Mouse (Mus musculus) frontal cortex, postnatal 14 days (tissue): ENCODE measurements around the gene Lin37.
A peak's percentile ranks its signal among the peaks of the same experiment; 100 is the strongest.

Source experiments
- DNase-seq, 2 experiments: peaks; one replicate each; pipeline ENCODE4 v3.0.0; 2022; ENCODE audit warnings: low spot score in 2 of 2

The Lin37 gene

DNA sequence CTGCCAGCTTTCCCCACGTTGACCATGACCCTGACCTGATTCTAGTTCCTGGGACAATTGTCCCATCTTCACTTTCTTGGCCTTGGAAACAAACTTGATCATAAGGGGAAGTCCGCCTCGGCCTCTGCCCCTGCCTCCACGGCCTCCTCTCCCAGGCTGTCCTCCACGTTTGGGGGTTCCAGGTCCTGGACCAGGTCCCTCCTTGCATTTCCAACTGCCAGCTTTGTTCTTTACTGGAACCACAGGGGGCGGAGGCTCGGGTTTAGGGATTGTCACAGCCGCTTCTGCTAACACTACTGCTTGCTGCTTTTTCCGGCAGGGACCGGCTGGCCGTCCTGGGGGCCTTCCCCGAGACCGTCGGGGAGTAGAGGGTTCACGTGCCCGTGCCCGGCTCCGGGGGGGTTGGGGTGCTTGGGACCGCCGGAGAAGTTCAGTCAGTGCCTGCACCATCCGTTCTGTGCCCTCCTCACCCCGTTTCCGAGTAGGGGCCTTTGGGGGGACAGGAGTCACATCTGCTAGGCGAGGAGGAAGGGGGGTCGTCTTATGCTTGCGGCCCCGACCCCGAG is 26.9 kb upstream of the Lin37 start:
- no peak for DNase-seq

DNA sequence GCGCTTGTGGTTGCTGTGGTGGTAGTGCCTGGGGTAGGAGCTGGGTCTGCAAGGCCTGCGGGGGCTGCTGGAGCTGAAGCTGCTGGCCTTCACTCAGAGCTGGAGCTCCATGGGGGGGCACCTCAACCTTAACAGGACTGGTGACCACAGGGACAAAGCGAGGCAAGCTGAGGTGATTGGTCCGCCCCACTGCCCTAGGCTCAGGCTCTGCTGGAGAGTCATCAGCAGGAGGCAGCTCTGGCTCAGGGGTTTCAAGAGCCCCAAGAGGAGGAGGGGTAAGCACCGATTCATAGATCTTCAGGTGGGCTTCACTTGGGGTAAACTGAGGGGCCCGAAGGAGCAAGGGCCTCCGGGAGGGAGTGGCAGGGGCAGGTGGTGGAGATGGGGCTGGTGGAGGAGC is 25.5 kb upstream of the Lin37 start:
- DNase-seq, result no peak

DNA sequence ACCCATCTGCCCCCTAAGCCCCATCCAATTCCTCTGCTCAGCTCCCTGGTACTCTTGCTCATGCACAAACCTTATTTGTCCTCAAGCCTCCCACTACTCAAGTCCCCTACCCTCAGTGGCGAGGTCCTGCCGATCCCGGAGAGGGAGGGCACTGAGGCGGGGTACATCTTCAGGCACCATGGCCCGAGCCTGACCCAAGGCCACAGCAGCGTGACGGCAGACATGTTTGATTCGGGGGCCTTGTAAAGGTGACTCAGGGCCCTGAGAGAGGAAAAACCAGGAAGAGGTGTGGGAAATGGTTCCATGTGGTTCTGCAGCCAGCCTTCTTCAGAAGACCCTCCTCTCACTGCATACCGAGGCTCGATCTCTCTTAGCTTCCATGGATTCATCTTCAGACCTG is 24.7 kb upstream of the Lin37 start:
- no peak for DNase-seq

DNA sequence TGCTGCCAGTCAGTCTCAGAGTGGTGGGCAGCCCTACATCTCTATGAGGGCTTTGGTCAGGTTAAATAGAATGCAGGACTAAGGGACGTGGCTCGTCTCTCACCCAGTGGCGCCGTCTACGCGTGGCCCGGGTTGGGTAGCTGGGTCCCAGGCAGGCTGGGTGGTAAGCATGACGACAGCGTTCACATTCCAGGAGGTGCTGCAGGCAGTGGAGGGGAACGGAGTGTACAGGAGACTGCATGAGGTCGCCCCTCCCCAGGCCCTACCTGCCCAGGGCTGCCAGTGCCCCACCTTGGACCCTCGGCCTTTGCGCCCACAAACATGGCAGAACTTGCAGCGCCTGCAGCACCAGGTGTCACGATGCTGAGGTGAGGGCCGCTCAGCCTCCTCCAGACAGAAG is 21.9 kb upstream of the Lin37 start:
- DNase-seq, result no peak

DNA sequence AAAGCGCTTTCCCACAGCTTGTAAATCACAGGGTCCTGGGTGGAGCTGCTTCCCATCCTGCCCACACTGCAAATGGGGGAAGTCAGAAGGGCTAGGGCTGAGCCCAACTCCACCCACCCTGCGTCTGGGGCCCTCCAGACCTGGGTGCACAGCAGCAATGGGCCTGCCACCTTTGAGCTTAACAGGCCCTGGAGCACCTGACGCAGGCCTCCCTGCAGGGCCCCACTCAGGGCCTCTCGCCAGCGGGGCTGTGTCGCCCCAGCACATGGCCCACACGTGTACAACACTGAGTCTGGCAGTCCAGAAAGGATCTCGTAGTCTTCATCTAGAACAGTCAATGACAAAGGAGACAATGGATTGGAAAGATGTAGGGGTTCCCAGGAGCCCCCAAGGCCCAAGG is 20.3 kb upstream of the Lin37 start:
- no peak for DNase-seq

DNA sequence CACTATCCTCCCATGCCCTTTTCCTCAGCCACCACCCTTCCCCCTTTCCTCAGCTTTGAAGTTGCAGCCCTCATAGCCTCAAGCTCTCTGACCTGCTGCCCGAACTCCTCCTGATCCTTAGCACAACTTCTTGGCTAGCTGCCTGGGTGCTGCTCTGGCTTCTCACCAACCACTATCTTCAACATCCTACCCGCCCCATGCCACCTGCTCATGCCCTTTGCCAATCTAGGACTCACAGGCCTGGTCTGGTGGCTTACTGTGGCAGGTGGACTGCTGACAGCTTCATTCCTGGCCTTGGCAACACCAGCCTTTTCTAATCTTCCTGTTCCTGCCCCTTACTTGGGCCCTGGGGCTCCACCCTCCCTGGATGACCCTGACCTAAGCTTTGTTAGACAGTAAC is 13.3 kb upstream of the Lin37 start:
- no peak for DNase-seq

DNA sequence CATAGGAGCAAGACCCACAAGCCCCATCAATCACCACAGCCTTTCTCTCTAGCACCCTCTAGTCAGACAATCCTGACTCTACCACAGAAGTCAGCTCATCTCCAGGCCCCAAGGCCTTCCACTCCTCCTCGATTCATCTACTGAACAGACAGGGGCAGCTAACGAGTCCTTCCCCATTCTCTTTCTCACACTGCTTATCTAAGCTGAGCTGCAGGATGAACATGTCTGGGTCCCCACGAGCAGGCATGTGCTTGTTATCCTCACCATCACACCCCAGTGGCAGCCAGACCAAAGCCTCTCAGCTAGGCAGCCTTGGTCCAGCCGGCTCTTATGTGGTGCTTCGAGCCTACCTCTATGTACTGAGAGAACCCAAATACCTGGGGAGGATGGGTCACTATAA is 12.8 kb upstream of the Lin37 start:
- DNase-seq, result no peak

DNA sequence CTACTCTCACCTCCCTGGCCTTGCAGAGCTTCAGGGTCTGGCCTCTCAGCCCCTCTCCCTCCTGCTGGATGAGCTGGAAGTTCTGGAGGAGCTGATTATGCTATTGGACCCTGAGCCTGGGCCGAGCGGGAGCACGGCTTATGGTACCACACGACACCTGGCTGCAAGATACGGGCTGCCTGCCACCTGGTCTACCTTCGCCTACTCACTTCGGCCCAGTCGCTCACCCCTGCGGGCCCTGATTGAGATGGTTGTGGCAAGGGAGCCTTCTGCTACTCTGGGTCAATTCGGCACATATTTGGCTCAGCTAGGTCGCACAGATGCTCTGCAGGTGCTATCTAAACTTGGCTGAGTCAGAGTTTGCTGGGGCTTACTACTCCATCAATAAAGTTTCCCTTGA is 7.9 kb upstream of the Lin37 start:
- DNase-seq, result no peak

DNA sequence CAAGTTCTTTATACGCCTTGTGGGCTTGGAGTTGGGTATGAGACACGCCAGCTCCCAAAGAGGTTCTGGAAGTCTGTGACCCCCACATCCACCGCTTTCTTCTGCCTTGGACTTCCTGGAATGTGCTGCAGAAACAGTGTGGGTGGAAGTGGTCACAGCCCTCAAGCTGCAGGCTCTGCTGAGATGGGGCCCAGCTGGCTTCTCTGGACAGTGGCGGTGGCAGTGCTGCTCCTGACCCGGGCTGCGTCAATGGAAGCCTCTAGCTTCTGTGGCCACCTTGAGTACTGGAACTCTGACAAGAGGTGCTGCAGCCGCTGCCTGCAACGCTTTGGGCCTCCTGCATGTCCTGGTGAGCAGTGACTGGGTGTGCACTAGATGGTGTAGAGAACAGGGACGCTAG is 6.4 kb upstream of the Lin37 start:
- no peak for DNase-seq

DNA sequence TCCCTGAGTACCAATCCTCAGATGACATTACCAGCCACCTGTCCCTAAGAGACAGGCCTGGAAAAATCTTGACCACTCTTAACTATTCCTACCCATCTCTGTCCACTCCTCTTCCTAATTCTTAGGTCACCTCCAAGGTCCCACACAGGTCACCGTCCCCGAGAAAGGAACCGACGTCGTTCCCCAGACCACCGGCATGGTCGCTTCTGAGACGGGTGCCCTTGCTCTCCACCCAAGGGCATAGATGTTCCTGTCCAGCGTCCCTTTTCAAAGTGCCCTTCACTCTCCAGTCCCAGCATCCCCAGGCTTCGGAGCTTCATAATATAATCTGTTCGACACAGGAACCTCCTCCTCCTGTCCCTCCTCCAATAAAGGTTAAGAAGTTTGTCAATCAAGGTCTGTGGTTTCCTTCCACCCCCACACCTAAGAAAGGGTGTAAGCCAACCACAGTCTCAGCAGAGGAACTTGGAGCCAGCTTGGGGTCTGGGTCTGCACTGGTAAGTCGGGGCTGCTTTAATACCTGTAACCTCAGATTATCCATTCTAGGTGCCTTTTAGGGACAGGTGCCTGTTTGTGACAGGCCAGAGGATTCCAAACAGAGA is 5.4 kb upstream of the Lin37 start, which contains the start of gene Igflr1:
Gene Igflr1, plus strand, starts transcription at position 458 of the 602 bp plus-strand sequence.
- no peak for DNase-seq

DNA sequence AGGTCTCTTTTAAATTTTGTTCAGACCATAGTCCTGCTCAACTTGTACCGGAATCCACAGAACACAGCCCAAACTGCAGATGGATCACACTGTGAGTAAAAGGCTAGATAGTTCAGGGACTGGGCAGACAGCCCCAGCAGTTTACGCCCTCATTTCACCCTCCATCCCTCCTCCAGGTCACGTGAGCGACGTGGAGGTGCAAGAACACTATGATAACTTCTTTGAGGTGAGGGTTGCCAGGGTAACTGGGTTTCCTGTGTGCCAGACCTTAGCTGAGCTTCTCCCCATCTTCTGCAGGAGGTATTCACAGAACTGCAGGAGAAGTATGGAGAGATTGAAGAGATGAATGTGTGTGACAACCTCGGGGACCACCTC is 4.3 kb upstream of the Lin37 start:
- DNase-seq, result no peak

DNA sequence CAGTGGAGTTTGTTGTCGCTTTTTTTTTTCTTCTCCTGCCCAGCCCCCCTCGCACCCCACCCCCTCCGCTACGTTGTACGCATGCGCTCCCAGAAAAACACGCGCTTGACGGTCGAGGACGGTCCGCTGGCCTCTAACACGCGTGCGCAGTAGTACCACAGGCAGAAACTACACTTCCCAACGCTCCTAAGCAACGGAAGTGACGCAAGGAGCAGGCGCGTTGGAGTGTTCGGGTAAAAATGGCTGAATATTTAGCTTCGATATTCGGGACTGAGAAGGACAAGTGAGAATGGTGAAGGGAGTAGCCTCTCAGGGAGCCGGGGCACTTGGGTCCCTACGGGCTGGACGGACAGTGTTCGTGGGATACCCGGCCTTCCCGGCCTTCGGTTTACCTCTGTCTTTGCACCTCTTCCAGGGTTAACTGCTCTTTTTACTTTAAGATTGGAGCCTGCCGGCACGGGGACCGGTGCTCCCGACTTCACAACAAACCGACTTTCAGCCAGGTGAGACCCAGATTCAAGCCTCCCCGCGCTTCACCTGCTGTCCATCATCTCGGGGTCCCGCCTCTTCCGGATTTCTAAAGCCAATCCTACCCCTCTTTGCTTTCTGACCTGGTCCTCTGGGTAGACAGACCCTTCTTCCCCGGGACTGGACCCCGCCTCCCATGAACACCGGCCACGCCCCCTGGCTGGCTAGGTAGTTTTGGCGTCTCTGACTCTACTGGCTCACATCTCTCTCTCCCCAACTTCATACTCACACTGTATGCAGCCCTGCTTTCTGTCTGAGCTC is 3.7 kb upstream of the Lin37 start, which contains the start of the genes U2af1l4, Gm49396 and Psenen:
Gene U2af1l4, plus strand, starts transcription at position 185 of the 789 bp plus-strand sequence.
Gene Gm49396, plus strand, starts transcription at position 228 of the 789 bp plus-strand sequence.
Gene Psenen, minus strand, starts transcription at position 511 of the 789 bp plus-strand sequence.
- DNase-seq, result peak; percentile 89 to 92

DNA sequence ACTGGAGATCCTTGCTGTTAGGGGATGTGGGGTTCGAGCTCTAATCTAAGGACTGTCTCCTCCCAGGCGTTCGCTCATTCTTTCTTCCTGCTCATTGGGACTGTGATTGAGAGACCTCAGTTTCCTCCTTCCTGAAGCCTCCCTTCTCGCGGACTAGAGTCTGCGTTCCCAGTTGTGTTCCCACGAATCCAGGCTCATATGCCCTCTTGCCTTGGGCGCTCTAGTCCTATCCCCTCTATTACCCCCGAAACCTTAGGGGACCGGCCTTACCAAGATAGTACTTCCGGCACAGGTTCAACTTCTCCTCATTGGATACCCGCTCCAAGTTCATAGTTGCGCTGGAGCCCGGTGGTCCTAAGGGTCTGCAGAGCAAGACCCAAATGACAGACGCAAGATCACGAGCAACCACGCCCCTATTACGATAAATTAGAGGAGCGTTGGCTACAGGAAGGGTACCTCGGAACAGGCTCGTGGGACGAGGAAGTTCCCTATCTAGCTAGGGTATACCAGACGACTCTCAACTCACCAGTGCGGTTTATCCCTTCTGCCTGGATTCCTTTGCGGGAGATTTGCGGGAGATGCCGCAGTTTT is 3.0 kb upstream of the Lin37 start:
- DNase-seq, result peak in 1 of 2 experiments; percentile 50

DNA sequence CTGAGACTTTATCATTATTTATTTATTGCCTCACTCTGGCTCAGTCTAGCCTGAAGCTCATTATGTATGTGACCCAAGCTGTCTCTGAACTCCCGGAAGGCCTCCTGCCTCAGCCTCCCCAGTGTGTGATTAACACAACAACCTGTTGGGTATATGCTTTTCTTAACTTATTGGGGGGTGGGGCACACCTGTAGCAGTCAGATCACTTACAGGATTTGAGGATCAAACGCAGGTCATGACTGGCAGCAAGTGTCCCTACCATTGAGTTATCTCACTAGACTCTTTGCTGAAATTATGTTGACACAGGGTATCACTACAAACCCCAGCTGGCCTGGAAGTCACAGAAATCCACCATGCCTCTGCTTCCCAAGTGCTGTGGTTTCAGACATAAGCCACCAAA is 658 bp upstream of the Lin37 start:
- DNase-seq, result no peak

DNA sequence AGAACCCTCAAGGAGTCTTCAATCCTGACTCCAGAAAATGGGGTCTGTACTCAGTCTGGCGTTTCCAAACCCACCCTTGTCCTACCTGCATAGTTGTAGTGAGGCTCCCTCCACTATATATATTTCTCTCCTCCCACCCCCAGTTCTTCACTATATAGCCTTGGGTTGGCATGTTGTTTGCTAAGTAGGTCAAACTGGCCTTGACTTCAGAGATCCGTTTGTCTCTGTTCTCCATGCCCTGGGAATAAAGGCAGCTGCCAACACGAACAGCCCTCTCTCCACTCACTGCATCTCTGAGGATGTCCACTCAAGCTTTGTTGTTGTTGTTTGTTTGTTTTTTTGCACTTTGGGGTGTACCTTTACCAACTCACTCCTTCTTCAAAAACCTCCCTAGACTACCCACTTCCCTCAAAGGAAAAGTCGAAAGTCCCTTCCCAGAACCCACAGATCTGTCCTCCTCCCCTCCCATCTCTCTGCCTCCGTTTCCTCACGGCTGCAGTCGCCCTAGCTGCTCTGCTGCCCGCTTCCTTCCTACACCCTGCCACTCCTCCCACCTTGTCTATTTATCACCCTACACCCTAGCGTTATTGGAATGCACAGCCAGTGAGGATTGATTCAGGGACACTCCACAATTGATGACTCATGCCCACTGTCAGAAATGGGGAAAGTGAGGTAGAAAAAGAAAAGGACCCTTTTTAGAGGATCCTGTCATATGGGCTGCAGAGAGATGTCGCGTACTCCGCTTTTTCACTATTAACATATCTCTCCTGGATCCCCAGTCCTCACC is 789 bp downstream of the Lin37 start:
- DNase-seq, result no peak

DNA sequence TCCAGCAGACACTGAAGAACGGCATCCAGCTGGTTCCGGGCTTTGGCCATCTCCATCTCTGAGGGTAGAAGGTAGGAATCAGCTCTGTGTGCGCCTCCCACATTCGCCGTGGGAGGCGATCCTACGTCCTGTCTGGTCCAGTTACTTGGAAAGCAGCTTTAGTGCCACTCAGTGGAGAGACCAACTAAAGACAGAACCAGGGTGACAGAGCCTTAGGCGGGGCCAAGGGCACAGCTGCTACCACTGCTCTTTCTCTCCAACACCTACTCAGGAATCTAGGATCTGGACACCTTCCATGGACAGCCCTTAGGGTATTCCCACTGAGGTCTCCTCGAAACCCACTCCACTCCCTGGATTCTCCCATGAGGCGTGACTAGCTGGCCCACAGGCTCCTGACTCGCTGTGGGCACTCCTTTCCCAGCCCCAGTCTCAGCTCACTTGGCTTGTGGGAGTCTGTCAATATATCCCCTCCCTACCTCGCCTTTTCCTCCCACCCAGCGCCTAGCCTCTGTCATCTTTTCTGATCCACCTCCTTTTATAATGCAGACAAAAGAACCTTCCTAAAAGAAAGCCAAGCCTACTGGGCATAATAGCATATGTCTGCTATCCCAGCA is 1.6 kb downstream of the Lin37 start:
- DNase-seq, result no peak

DNA sequence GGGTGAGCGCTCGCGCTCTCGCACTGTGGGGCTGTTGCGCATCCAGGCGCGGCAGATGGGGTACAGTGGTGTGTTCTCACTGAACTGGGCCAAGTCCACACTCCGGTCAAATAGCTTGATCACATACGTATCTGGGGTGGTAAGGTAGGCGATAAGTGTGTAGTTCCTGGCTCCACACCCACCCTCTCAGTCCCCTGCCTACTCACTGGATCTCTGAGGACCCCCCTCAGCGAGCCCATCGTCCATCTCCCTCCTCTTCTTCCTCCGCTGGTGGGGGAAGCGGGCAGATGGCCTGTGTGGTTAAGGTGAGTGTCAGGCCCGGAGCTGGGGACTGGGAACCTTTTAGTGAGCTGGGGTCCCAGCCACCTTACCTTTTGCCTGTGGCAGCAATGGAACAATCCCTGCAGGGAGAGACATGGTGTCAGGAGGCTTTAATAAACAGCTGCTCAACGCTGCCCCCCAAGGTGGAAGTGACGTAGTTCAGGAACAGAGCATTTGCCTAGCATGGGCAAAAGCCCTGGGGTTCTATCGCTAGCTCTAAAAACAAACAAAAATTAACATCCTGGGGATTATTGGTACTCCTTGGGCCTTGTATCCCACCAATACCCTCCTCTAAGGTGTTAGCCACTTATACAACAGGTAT is 2.6 kb downstream of the Lin37 start:
- no peak for DNase-seq

DNA sequence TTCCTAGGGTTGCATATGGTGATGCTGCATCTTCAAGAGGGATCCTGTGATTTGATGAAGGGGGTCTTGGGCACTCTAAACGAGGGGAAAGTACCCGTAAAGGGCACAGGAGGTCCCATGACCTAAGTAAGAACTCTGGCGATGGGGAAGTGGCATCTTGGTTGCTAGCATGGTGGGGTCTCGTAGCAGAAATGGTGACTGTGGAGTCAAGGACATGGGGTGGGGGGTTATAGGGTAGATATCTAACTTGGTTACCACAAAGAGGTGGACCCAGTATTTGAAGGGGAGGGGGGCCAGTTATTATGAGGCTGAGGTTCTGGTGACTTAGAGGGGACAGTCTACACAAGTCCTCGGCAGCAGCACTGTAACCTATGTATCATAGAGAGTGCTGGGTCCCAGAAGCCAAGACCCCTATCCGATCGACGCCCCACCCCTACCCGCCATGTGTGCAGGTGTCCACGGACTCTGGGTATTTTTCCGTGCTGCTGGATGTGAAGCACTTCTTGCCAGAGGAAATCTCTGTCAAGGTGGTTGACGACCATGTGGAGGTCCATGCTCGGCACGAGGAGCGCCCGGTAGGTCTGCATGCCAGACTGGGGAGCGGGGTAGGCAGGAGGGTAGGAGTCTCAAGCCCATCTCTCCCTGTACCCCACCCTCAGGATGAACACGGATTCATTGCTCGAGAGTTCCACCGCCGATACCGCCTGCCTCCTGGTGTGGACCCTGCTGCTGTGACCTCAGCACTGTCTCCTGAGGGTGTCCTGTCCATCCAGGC is 5.6 kb downstream of the Lin37 start:
- DNase-seq, result no peak

DNA sequence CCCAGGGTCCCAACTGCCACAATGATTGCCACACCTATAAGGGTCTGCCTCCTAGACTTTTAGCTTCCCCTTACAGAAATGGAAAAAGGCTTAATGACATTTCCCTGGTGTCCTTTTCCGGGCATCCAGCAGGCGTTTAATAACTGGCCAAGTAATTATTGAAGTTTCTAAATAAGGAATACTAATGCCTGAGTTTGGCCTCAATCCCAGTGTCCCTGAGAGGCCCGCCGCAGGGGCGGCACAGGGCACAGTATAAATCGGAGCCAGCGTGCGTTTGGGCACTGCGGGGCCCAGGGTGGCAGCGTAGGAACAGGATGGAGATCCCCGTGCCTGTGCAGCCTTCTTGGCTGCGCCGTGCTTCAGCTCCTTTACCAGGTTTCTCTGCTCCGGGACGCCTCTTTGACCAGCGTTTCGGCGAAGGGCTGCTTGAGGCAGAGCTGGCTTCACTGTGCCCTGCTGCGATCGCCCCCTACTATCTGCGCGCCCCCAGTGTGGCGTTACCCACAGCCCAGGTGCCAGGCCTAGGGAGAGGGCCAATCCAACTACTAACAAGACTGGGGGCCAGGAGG is 6.5 kb downstream of the Lin37 start:
- no peak for DNase-seq
